Mouse (Mus musculus) stomach, postnatal 0 days (tissue): Measurements from ENCODE around the gene Trpm5.
A peak's percentile ranks its signal among the peaks of the same experiment; 100 is the strongest.

Experiments used
- CTCF ChIP-seq: IDR thresholded peaks from 2 replicates; pipeline ENCODE4 v1.5.1; 2016; ENCODE audit warnings: antibody characterized with exemption, low read depth, mild to moderate bottlenecking, moderate library complexity
- EP300 ChIP-seq: optimal IDR thresholded peaks from 2 replicates; pipeline ENCODE3; 2016; ENCODE audit warnings: antibody characterized with exemption

DNA sequence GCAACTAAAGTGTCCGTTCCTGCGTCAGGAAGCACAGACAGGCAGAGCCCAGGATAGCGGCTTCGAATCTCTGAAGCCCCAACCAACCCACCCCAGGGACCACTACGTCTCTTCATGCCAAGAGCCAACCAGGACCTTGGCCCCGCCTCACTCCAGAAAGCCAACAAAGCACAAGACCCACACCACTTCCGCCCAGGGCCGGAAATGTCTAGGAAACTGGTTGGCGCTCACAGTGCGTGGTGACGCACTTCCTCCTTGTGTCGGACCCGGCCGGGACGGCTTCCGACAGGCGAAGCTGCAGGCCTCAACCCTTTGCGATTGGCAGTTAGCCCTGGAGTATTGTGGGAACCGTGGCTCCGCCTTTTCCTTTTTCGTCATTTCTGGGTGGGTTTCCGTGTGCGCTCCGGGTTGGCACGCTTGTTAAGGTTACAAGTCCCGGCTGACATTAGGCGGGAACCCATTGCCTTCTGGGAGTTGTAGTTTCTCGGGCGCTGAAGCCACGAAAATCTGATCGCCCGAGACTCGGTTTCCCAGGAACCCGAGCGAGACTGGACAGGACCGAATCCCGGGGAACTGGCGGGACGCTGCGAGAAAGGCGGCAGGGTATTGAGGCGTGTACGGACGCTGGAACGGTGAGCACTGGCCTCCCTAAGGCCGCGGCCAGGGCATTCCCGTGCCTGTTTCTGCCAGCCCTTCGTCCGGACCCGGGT is 25.4 kb downstream of the Trpm5 start, which contains the start of gene Tssc4:
- TF ChIP-seq CTCF (no peak), EP300 (peak; percentile 91)
